Mouse (Mus musculus) E14TG2a.4 (cell line): Measurements from ENCODE around the gene Acss2.

Source experiments
- H3K27me3 ChIP-seq: 2 replicates; pipeline ENCODE4 v1.6.1; 2014; ENCODE audit warnings: low read length, control low read depth; ENCODE audit not compliant: insufficient read depth
- H3K36me3 ChIP-seq: 2 replicates; pipeline ENCODE4 v1.6.1; 2014; ENCODE audit warnings: low read length, control low read depth; ENCODE audit not compliant: insufficient read depth
- H3K4me1 ChIP-seq: replicated peaks from 2 replicates; pipeline ENCODE4 v1.6.1; 2014; ENCODE audit warnings: low read depth, low read length, control low read depth
- H3K4me3 ChIP-seq: replicated peaks from 2 replicates; pipeline ENCODE4 v1.5.1; 2014; ENCODE audit warnings: mild to moderate bottlenecking, low read length
- H3K9me3 ChIP-seq: 2 replicates; pipeline ENCODE4 v1.6.1; 2014; ENCODE audit warnings: low read length, control low read depth
- CTCF ChIP-seq: conservative IDR thresholded peaks from 2 replicates; pipeline ENCODE4 v1.5.1; 2014; ENCODE audit warnings: low read length
- NANOG ChIP-seq: IDR thresholded peaks from 2 replicates; pipeline ENCODE4 v1.6.1; 2014; ENCODE audit warnings: borderline replicate concordance, low read length, mixed read lengths
- POU5F1 ChIP-seq: IDR thresholded peaks from 2 replicates; pipeline ENCODE4 v1.6.1; 2014; ENCODE audit warnings: low read length, borderline replicate concordance

Acss2 gene

GRCm38 (mm10) chr2:155611834-155612550 is 94.2 kb downstream of the Acss2 start:
- TF ChIP-seq POU5F1 (no peak), CTCF (no peak), NANOG (no peak)

GRCm38 (mm10) chr2:155613326-155613755 is 95.6 kb downstream of the Acss2 start:
- TF ChIP-seq CTCF, result no peak
- TF ChIP-seq NANOG, result no peak
- TF ChIP-seq POU5F1, result no peak
- Histone ChIP-seq H3K9me3 (no peaks in the 10 kb centered on the region), H3K4me3 (peak overlapping the region; percentile 79), H3K36me3 (no peaks in the 10 kb centered on the region), H3K27me3 (peaks cover 4% of the 10 kb centered on the region; the same call in 1 of the 2 replicates), H3K4me1 (peaks cover 71% of the 10 kb centered on the region)

More at GRCm38 (mm10) chr2:155611834-155612550, 94.2 kb downstream of the Acss2 start:
- Histone ChIP-seq H3K4me1 (peaks cover 63% of the 10 kb centered on the region), H3K27me3 (peaks cover 7% of the 10 kb centered on the region; the same call in 1 of the 2 replicates), H3K9me3 (no peaks in the 10 kb centered on the region), H3K36me3 (no peaks in the 10 kb centered on the region), H3K4me3 (0 out of 2 replicates have a peak overlapping the region, but pooled peaks have one; percentile 79)

GRCm38 (mm10) chr2:155613953-155614352 is 96.2 kb downstream of the Acss2 start:
- H3K4me3 ChIP-seq, result peak overlapping the region; percentile 79

DNA sequence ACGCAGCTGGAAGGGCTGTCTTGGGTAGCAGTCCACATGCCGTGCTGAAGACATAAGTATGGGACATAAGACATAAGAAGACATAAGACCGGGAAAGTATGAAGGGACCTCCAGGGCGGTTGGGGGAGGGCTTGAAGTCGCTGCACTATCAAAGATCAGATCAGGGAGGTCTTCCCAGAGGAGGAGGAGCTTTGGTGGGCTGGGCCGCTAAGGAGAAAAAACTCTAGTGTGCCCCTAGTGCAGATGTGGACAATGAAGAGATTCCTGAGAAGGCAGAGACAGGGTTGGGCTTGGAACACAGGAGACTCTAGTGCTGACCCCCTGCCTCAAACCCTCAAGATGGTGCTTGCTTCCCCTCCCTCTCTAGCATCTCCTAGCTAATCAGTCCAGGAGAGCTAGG is 99.2 kb downstream of the Acss2 start:
- H3K4me3 ChIP-seq, result no peak overlapping the region
- TF ChIP-seq CTCF, result no peak
- peaks cover 16% of the 10 kb centered on the region for H3K27me3 ChIP-seq
- no peaks in the 10 kb centered on the region for H3K36me3 ChIP-seq
- no peaks in the 10 kb centered on the region for H3K9me3 ChIP-seq
- peaks cover 88% of the 10 kb centered on the region for H3K4me1 ChIP-seq

More at GRCm38 (mm10) chr2:155613953-155614352, 96.2 kb downstream of the Acss2 start:
- TF ChIP-seq CTCF, result no peak
- TF ChIP-seq NANOG, result no peak
- TF ChIP-seq POU5F1, result no peak
- peaks cover 78% of the 10 kb centered on the region for H3K4me1 ChIP-seq
- H3K27me3 ChIP-seq, result peaks cover 4% of the 10 kb centered on the region; the same call in 1 of the 2 replicates
- no peaks in the 10 kb centered on the region for H3K36me3 ChIP-seq
- no peaks in the 10 kb centered on the region for H3K9me3 ChIP-seq

DNA sequence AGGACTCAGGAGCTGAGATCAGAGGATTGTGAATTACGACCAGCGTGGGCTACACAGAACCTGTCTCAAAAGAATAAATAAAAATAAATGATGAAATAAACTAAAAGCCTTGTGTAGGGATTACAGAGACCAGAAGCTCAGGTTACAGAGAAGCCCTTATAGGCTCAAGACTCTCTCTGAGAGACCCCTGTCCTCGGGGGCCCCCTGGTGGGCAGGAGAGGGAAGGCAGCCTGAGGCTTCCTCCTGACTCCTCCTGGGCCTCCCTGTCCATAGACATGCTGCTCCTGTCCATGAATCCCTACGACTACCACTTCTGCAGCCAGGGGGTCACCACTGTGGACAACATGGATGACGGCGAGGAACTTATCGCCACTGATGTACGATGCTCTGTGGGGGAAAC is 102.1 kb downstream of the Acss2 start:
- Histone ChIP-seq H3K27me3 (peaks cover 27% of the 10 kb centered on the region), H3K36me3 (no peaks in the 10 kb centered on the region), H3K4me3 (no peak overlapping the region), H3K4me1 (peaks cover 81% of the 10 kb centered on the region), H3K9me3 (no peaks in the 10 kb centered on the region)
- TF ChIP-seq CTCF (peak; percentile 96), POU5F1 (no peak)

- H3K36me3 ChIP-seq, result no peaks in the 10 kb centered on the region
- TF ChIP-seq NANOG (no peak), POU5F1 (no peak), CTCF (no peak)
- H3K9me3 ChIP-seq, result no peaks in the 10 kb centered on the region
- H3K4me3 ChIP-seq, result no peak overlapping the region
- H3K27me3 ChIP-seq, result peaks cover 35% of the 10 kb centered on the region
- peaks cover 82% of the 10 kb centered on the region for H3K4me1 ChIP-seq
These were observed 104.9 kb downstream of the Acss2 start for GRCm38 (mm10) chr2:155622606-155623005.

GRCm38 (mm10) chr2:155623996-155624395 is 106.2 kb downstream of the Acss2 start:
- Histone ChIP-seq H3K4me3 (no peak overlapping the region), H3K4me1 (peaks cover 83% of the 10 kb centered on the region)
- no peak for TF ChIP-seq NANOG
- no peak for TF ChIP-seq POU5F1
- TF ChIP-seq CTCF, result no peak

DNA sequence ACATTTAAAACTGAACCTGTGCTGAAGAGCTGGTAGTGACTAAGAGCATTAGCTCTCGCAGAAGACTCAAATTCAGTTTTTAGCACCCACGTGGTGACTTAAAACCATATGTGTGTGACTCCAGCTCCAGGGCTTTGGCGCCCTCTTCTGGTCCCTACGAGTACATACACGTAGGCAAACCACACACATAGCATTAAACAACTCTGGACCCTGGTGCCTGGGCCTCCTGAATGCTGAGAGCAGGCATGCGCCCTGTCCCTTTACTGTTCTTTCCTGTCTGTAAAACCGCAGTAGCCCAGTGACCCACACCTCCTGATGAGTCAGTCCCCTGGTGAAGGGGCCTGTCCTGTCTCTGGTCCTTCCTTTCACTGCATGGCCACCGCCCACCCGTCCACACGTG is 107.0 kb downstream of the Acss2 start:
- no peaks in the 10 kb centered on the region for H3K36me3 ChIP-seq
- H3K4me3 ChIP-seq, result no peak overlapping the region
- peaks cover 78% of the 10 kb centered on the region for H3K4me1 ChIP-seq
- no peaks in the 10 kb centered on the region for H3K9me3 ChIP-seq
- TF ChIP-seq CTCF, result peak; percentile 75
- TF ChIP-seq NANOG, result no peak
- TF ChIP-seq POU5F1, result no peak
- H3K27me3 ChIP-seq, result peaks cover 56% of the 10 kb centered on the region

More at GRCm38 (mm10) chr2:155623996-155624395, 106.2 kb downstream of the Acss2 start:
- Histone ChIP-seq H3K27me3 (peaks cover 49% of the 10 kb centered on the region), H3K36me3 (no peaks in the 10 kb centered on the region), H3K9me3 (no peaks in the 10 kb centered on the region)
